Mouse (Mus musculus): ENCODE measurements around the gene Slc2a13.

- TF ChIP-seq CTCF (IDR thresholded peaks at IDR 0.05; ENCODE audit: low read depth) (no peak), EP300 (IDR thresholded peaks at IDR 0.05; ENCODE audit: low read depth) (no peak)
Measured at GRCm38 (mm10) chr15:91473690-91474409, 99.2 kb downstream of the Slc2a13 start.
